Mouse (Mus musculus): ENCODE measurements around the gene Nmnat3.

DNA sequence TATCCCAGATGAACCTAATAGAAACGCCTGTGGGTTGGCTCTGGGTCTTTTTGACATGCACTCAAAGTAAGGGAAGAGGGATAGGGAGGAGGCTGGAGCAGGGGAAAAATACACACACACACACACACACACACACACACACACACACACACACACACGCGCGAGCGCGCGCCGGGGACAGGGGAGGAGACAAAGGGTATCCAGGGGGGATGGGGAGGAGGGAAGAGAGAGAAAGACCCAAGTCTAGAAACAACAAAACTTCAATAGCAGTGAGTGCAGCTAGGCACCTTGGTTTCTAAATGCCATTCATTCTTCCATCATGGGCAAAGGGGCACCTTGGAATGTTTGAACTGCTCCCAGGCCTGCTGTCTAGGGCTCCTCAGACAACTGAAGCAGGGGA, 82.5 kb downstream of the Nmnat3 start:
- TF ChIP-seq POLR2A (IDR thresholded peaks at IDR 0.05; ENCODE audit: extremely low read depth, insufficient read depth, low read length) (no peak), CTCF (IDR thresholded peaks at IDR 0.05; ENCODE audit: low read depth, low read length) (no peak)

Data from liver, adult 2 months (tissue).